Comparison of ENCODE assay signal across 17 mouse cellular contexts in the genomic region with DNA sequence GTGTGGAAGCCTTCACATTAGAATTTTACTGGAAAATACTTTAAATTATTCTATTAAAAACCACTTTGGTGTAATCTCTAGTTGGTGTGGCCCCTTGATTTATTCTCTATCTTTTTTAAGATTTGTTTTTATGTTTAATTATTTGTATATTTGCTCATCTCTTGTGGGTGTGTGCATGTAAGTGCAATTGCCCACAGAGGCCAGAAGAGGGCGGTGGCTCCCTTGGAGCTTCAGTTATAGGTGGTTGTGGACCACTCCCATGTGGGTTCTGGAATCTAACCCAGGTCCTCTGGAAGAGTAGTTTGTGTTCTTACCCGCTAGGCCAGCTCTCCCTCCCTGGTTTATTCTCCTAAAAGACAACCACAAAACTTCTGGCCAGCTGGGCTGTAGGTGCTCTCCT. TPM values are rescaled to one million over a fixed set of nuclear protein-coding genes. Genes with fewer than 3 reads are reported as not detected.
DNase-seq lines count a peak whose midpoint lies in the region; ATAC-seq and TF ChIP-seq lines count a peak whose summit lies in the region.
"Had no signal": no experiment of that assay in that cellular context is flagged by ENCODE, and none has a peak within 500 bp of the region (broad histone marks: within the 10 kb centered on the region; RNA-seq: fewer than 3 reads in every experiment).

No protein-coding gene starts in this region.

- TF ChIP-seq CTCF in left cerebral cortex, adult 2 months (IDR thresholded peaks at IDR 0.05) = peak; percentile 26
- TF ChIP-seq CTCF in E14TG2a.4 (conservative IDR thresholded peaks at IDR 0.05; ENCODE audit: low read length) = peak; percentile 64
- TF ChIP-seq CTCF in brain, embryonic 14.5 days (IDR thresholded peaks at IDR 0.05; ENCODE audit: borderline replicate concordance, extremely low read depth, insufficient read depth, insufficient read length) = peak; percentile 27; the same call in 1 of the 2 replicates

- peak overlapping the region; percentile 73; the same call in 1 of the 2 replicates for H3K27ac ChIP-seq in forebrain, embryonic 13.5 days
- H3K27ac ChIP-seq in forebrain, embryonic 10.5 days = no peak overlapping the region
- no peak overlapping the region for H3K27ac ChIP-seq in left cerebral cortex, adult 2 months
- no peak overlapping the region for H3K27ac ChIP-seq in intestine, embryonic 15.5 days
- H3K27ac ChIP-seq: limb, embryonic 15.5 days had no signal

- no peak overlapping the region for H3K9ac ChIP-seq in forebrain, embryonic 13.5 days
- H3K9ac ChIP-seq in intestine, embryonic 15.5 days = no peak overlapping the region
- H3K9ac ChIP-seq: embryonic facial prominence, embryonic 12.5 days; limb, embryonic 15.5 days had no signal

- TF ChIP-seq POLR2A in brain, embryonic 14.5 days (IDR thresholded peaks at IDR 0.05; ENCODE audit: borderline replicate concordance, extremely low read depth, insufficient read depth, insufficient read length, poor library complexity, severe bottlenecking) = no peak

- 97% methylated on average over 2 of the region's 2 CpGs for WGBS in forebrain, embryonic 13.5 days
- WGBS in forebrain, embryonic 10.5 days = 84% methylated on average over 2 of the region's 2 CpGs
- 90% methylated on average over 2 of the region's 2 CpGs for WGBS in intestine, embryonic 15.5 days

- H3K4me1 ChIP-seq in forebrain, embryonic 13.5 days = peaks cover 34% of the 10 kb centered on the region
- H3K4me1 ChIP-seq in forebrain, embryonic 10.5 days = peaks cover 44% of the 10 kb centered on the region
- H3K4me1 ChIP-seq in E14TG2a.4 (replicated peaks; ENCODE audit: low read depth, low read length) = peaks cover 21% of the 10 kb centered on the region
- H3K4me1 ChIP-seq in intestine, embryonic 15.5 days (replicated peaks) = peaks cover 22% of the 10 kb centered on the region

- no peak overlapping the region for H3K4me3 ChIP-seq in forebrain, embryonic 13.5 days
- H3K4me3 ChIP-seq in forebrain, embryonic 10.5 days = no peak overlapping the region
- H3K4me3 ChIP-seq in left cerebral cortex, adult 2 months = no peak overlapping the region
- no peak overlapping the region for H3K4me3 ChIP-seq in E14TG2a.4 (replicated peaks; ENCODE audit: low read length)
- no peak overlapping the region for H3K4me3 ChIP-seq in intestine, embryonic 15.5 days (replicated peaks)
- H3K4me3 ChIP-seq: embryonic facial prominence, embryonic 12.5 days; limb, embryonic 15.5 days; myocyte had no signal

- H3K27me3 ChIP-seq in forebrain, embryonic 13.5 days = 0 out of 2 replicates have a peak, but pooled peaks cover 4% of the 10 kb centered on the region
- H3K27me3 ChIP-seq in forebrain, embryonic 10.5 days (ENCODE audit: poor library complexity, severe bottlenecking) = no peaks in the 10 kb centered on the region
- H3K27me3 ChIP-seq in E14TG2a.4 (ENCODE audit: insufficient read depth, low read length) = peaks cover 7% of the 10 kb centered on the region; the same call in 1 of the 2 replicates
- H3K27me3 ChIP-seq in intestine, embryonic 15.5 days (replicated peaks) = no peaks in the 10 kb centered on the region
- H3K27me3 ChIP-seq: embryonic facial prominence, embryonic 12.5 days; limb, embryonic 15.5 days had no signal

- H3K9me3 ChIP-seq in forebrain, embryonic 13.5 days (replicated peaks) = no peaks in the 10 kb centered on the region
- H3K9me3 ChIP-seq in forebrain, embryonic 10.5 days = no peaks in the 10 kb centered on the region
- H3K9me3 ChIP-seq in E14TG2a.4 (ENCODE audit: low read length) = no peaks in the 10 kb centered on the region
- no peaks in the 10 kb centered on the region for H3K9me3 ChIP-seq in intestine, embryonic 15.5 days
- H3K9me3 ChIP-seq: embryonic facial prominence, embryonic 12.5 days; limb, embryonic 15.5 days had no signal

- H3K36me3 ChIP-seq in forebrain, embryonic 13.5 days (ENCODE audit: poor library complexity, severe bottlenecking) = no peaks in the 10 kb centered on the region
- H3K36me3 ChIP-seq in forebrain, embryonic 10.5 days (replicated peaks) = no peaks in the 10 kb centered on the region
- H3K36me3 ChIP-seq in E14TG2a.4 (ENCODE audit: insufficient read depth, low read length) = no peaks in the 10 kb centered on the region
- H3K36me3 ChIP-seq in intestine, embryonic 15.5 days = no peaks in the 10 kb centered on the region
- H3K36me3 ChIP-seq: embryonic facial prominence, embryonic 12.5 days; limb, embryonic 15.5 days had no signal

- intact Hi-C loops in left cerebral cortex, adult 2 months (cut with DNase I) = loop anchor here (5.0 kb wide), 1 partner anchor 347 kb away; no protein-coding TSS in a partner anchor

- ATAC-seq in forebrain, embryonic 13.5 days = no peak
- ATAC-seq in intestine, embryonic 15.5 days = no peak

- DNase-seq in forebrain, embryonic 10.5 days (ENCODE audit: extremely low spot score, low spot score) = no peak
- DNase-seq in left cerebral cortex, adult 2 months (ENCODE audit: extremely low spot score in 1 of 2, low spot score in 2 of 2) = no peak
- no peak for DNase-seq in left cerebral cortex, adult 18-20 months (ENCODE audit: low spot score in 2 of 2)
- no peak for DNase-seq in brain, embryonic 14.5 days (ENCODE audit: low read depth)
- DNase-seq in embryo, embryonic 10.5 days (ENCODE audit: low spot score) = no peak
- DNase-seq: cerebellum, adult 2 months; kidney, postnatal 10 days; thymus, adult 2 months had no signal

- no peak overlapping the region for H3K4me2 ChIP-seq in forebrain, embryonic 13.5 days
- no peak overlapping the region for H3K4me2 ChIP-seq in intestine, embryonic 15.5 days (replicated peaks)
- H3K4me2 ChIP-seq: limb, embryonic 15.5 days had no signal

RNA-seq across cellular contexts. Expression of a gene that starts 3.4 kb away (rescaled TPM):
- polyA plus RNA-seq in forebrain, embryonic 13.5 days (2015; fragmentation: Nextera tagmentation; extraction: Ambion mirVana) = 32.0 and 36.8 TPM in 2 replicates
- polyA plus RNA-seq in forebrain, embryonic 10.5 days (2016; fragmentation: Nextera tagmentation; extraction: Ambion mirVana) = 35.7 and 36.1 TPM in 2 replicates
- 10 to 100 TPM; 20.6 to 24.3 TPM for total RNA-seq in left cerebral cortex, adult 2 months (2021)
- total RNA-seq in left cerebral cortex, adult 18-20 months (2021) = 10 to 100 TPM; 22.7 TPM
- 57.2 and 57.5 TPM in 2 replicates for polyA plus RNA-seq in brain, embryonic 14.5 days (2012; rRNA removed)
- 19.3 and 19.5 TPM in 2 replicates for polyA plus RNA-seq in intestine, embryonic 15.5 days (2015; fragmentation: Nextera tagmentation; extraction: Ambion mirVana)

RNA-seq across cellular contexts. Expression of a gene that starts 54.3 kb away (rescaled TPM):
- 0.37 and 0.55 TPM in 2 replicates for polyA plus RNA-seq in forebrain, embryonic 13.5 days (2015; fragmentation: Nextera tagmentation; extraction: Ambion mirVana)
- polyA plus RNA-seq in forebrain, embryonic 10.5 days (2016; fragmentation: Nextera tagmentation; extraction: Ambion mirVana) = not detected in 2 replicates
- total RNA-seq in left cerebral cortex, adult 2 months (2021) = 1 to 10 TPM; 8.1 to 10.0 TPM
- 10 to 100 TPM; 12.6 to 13.5 TPM for total RNA-seq in left cerebral cortex, adult 18-20 months (2021)
- polyA plus RNA-seq in brain, embryonic 14.5 days (2012; rRNA removed) = 1.4 and 1.8 TPM in 2 replicates
- polyA plus RNA-seq in intestine, embryonic 15.5 days (2015; fragmentation: Nextera tagmentation; extraction: Ambion mirVana) = 0.50 and 1.00 TPM in 2 replicates
- total RNA-seq: heart, adult 8-10 months; heart, postnatal 25 days; megakaryocyte, adult 5-6 weeks had no signal
- polyA plus RNA-seq: myocyte; thymus, adult 2 months had no signal
